Mouse (Mus musculus) neural tube, embryonic 11.5 days (tissue): ENCODE data around the gene Slc35a1. TPM values are rescaled to one million over a fixed set of nuclear protein-coding genes. Genes with fewer than 3 reads are reported as not detected.

Experiments
- ATAC-seq: fragments of 200-750 bp; cut with Nextera tagmentation; 2 replicates; pipeline ENCODE4 v1.8.0; 2017; ENCODE audit warnings: moderate number of reproducible peaks, mild to moderate bottlenecking, moderate TSS enrichment, moderate library complexity; ENCODE audit not compliant: insufficient read depth, low FRiP score, low TSS enrichment
- DNase-seq: peaks from one replicate; pipeline ENCODE4 v3.0.0-alpha.2; 2015; ENCODE audit warnings: low spot score
- H3K27ac ChIP-seq: fragments of 300-500 bp; sonication (generic); 2 replicates; pipeline ENCODE4 v1.5.1; 2014; ENCODE audit warnings: low read depth, mild to moderate bottlenecking, low read length
- H3K27me3 ChIP-seq: fragments of 300-500 bp; sonication (generic); 2 replicates; pipeline ENCODE4 v1.6.1; 2014; ENCODE audit warnings: mild to moderate bottlenecking, low read length, mixed read lengths; ENCODE audit not compliant: control insufficient read depth, insufficient read depth
- H3K36me3 ChIP-seq: fragments of 300-500 bp; sonication (generic); 2 replicates; pipeline ENCODE4 v1.6.1; 2014; ENCODE audit warnings: mild to moderate bottlenecking, low read length, moderate library complexity, mixed read lengths; ENCODE audit not compliant: control insufficient read depth, insufficient read depth
- H3K4me1 ChIP-seq: fragments of 300-500 bp; sonication (generic); 2 replicates; pipeline ENCODE4 v1.6.1; 2014; ENCODE audit warnings: low read length, mixed read lengths; ENCODE audit not compliant: control insufficient read depth, insufficient read depth
- H3K4me2 ChIP-seq: fragments of 300-500 bp; sonication (generic); 2 replicates; pipeline ENCODE4 v1.6.1; 2014; ENCODE audit warnings: low read depth, mild to moderate bottlenecking, moderate library complexity
- H3K4me3 ChIP-seq: fragments of 300-500 bp; sonication (generic); 2 replicates; pipeline ENCODE4 v1.5.1; 2014; ENCODE audit warnings: low read depth, low read length
- H3K9ac ChIP-seq: fragments of 300-500 bp; sonication (generic); 2 replicates; pipeline ENCODE4 v1.6.1; 2014; ENCODE audit warnings: mild to moderate bottlenecking, low read length
- H3K9me3 ChIP-seq: fragments of 300-500 bp; sonication (generic); 2 replicates; pipeline ENCODE4 v1.6.1; 2016; ENCODE audit warnings: low read length; ENCODE audit not compliant: control insufficient read depth
- WGBS: fragments of 180-500 bp; shearing (Covaris S2); extraction: QIAGEN DNeasy Blood & Tissue Kit; methylation state at CpG from one replicate; pipeline ENCODE4 v1.1.7; 2014; 5-methylcytosine and 5-hydroxymethylcytosine counted together
- polyA plus RNA-seq: library from polyadenylated mRNA; unstranded; fragments of >200 nt; fragmentation: Nextera tagmentation; extraction: Ambion mirVana; gene quantifications from 2 replicates; pipeline ENCODE4 v1.2.1, GENCODE M21; 2014

Gene Slc35a1
- polyA plus RNA-seq, 1 experiment from 2014 or later = 53.0 TPM

DNA sequence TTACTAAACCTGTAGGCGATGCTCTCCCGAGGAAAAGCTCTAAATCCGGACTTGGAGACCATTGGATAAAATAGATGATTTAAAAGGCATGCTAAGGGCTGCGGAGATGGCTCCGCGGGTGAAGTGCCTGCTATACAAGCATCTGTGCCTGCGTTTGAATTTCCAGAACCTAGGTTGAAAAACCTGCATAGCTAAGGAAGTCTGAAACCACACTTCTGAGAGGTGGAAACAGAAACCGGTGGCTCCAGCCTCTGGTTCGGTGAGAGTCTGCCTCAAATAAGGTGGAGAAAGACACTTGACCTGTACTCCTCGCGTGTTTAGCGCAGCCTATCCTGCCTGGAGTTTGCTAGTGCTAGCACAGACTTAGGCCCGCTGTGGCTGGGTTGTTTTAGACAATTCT is 71.9 kb downstream of the Slc35a1 start:
- peaks cover 15% of the 10 kb centered on the region for H3K4me1 ChIP-seq
- H3K36me3 ChIP-seq = no peaks in the 10 kb centered on the region
- H3K9me3 ChIP-seq = no peaks in the 10 kb centered on the region
- H3K4me2 ChIP-seq = peak overlapping the region; percentile 71
- H3K9ac ChIP-seq = peak overlapping the region; percentile 89
- DNase-seq (peak; percentile 10), ATAC-seq (peak; percentile 24; the same call in 1 of the 2 replicates)
- WGBS = 3% methylated on average over 13 of the region's 13 CpGs
- H3K27ac ChIP-seq = no peak overlapping the region
- peak overlapping the region; percentile 79 for H3K4me3 ChIP-seq
- H3K27me3 ChIP-seq = no peaks in the 10 kb centered on the region

DNA sequence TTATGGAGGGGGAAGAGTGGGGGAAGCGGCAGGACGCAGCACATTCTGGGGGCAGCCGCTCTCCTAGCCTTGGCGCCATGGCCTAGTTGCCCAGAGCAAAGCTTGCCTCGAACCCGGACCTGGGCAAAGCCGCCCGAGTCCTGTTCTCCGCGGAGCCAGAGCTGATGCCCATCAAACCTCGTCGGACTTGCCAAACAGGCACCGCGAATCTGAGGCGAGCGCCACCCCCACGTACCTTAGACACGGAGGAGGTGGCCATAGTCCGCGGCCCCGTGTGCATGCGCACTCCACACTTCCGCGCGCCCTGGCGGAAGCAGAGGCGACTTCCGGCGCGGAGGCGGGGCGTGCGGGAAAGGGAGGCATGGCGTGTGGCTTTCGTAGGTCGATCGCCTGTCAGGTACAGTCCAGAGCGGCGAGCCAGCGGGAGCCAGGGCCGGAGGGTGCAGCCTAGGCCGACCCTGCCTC is 72.6 kb downstream of the Slc35a1 start, which contains the start of the genes Orc3 and Rars2:
TSS of gene Orc3 (minus strand) at position 315 of the 465 bp plus-strand sequence.
TSS of gene Rars2 (plus strand) at position 328 of the 465 bp plus-strand sequence.
- peak within 1 kb of the TSS; percentile 89 for H3K9ac ChIP-seq
- H3K27me3 ChIP-seq = no peaks in the 10 kb centered on the region
- DNase-seq (peak; percentile 94), ATAC-seq (peak; percentile 97)
- H3K27ac ChIP-seq = 0 out of 2 replicates have a peak within 1 kb of the TSS, but pooled peaks have one; percentile 60
- peaks cover 15% of the 10 kb centered on the region for H3K4me1 ChIP-seq
- no peaks in the 10 kb centered on the region for H3K36me3 ChIP-seq
- H3K4me3 ChIP-seq = peak within 1 kb of the TSS; percentile 79
- WGBS = under 1% methylated on average over 42 of the region's 42 CpGs
- H3K4me2 ChIP-seq = peak within 1 kb of the TSS; percentile 71
- no peaks in the 10 kb centered on the region for H3K9me3 ChIP-seq

DNA sequence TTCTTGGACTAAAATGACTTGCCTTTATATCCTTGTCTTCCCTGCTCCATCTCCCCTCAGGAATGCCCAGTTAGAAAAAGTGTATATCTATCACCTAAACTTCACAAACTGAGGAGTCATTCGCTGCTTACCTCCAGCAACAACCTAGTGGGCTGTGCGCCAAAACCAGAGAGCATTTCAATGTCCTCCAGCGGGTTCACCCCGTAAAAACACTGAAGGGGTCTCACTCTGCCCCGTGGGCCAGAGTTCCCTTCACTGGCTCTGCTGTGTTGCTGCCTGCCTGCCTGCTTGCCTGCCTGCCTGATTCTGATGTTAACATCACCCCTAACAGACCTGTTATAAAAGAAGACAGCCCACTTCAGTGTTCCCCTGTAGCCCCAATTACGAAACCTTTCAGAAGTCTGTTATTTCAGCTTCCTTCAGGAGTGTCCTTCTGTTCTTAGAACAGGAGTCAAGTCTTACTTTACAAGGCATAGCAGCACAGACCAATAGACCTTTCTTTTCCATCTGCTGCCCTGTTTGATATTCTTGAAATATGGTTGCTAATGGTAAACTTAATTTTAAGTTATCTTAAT is 73.6 kb downstream of the Slc35a1 start:
- WGBS = 77% methylated on average over 6 of the region's 6 CpGs
- H3K4me1 ChIP-seq = peaks cover 15% of the 10 kb centered on the region
- peak overlapping the region; percentile 79 for H3K4me3 ChIP-seq
- H3K9me3 ChIP-seq = no peaks in the 10 kb centered on the region
- H3K4me2 ChIP-seq = peak overlapping the region; percentile 71
- no peaks in the 10 kb centered on the region for H3K27me3 ChIP-seq
- no peak for ATAC-seq
- H3K36me3 ChIP-seq = no peaks in the 10 kb centered on the region
- no peak overlapping the region for H3K27ac ChIP-seq
- H3K9ac ChIP-seq = peak overlapping the region; percentile 89
- no peak for DNase-seq

Other genes with a start within 250 kb of the Slc35a1 start
- gene Akirin2, start 136.5 kb downstream of the Slc35a1 start, polyA plus RNA-seq = 104 and 112 TPM in 2 replicates
- gene Orc3, start 72.5 kb downstream of the Slc35a1 start, polyA plus RNA-seq = 109 and 112 TPM in 2 replicates
- gene Rars2, start 72.5 kb downstream of the Slc35a1 start, polyA plus RNA-seq = 65.7 and 67.7 TPM in 2 replicates
- 0.60 and 1.9 TPM in 2 replicates for gene Cfap206, start 42.8 kb upstream of the Slc35a1 start, polyA plus RNA-seq
- gene Gm136, start 68.8 kb upstream of the Slc35a1 start, polyA plus RNA-seq = not detected in 2 replicates
- 42.4 and 42.5 TPM in 2 replicates for gene Smim8, start 91.0 kb upstream of the Slc35a1 start, polyA plus RNA-seq
- gene Zfp292, start 195.5 kb upstream of the Slc35a1 start, polyA plus RNA-seq = 38.4 and 38.8 TPM in 2 replicates
- gene Cga, start 206.3 kb upstream of the Slc35a1 start, polyA plus RNA-seq = not detected in 2 replicates